Mouse (Mus musculus): ENCODE measurements around the gene Luzp2.

DNA sequence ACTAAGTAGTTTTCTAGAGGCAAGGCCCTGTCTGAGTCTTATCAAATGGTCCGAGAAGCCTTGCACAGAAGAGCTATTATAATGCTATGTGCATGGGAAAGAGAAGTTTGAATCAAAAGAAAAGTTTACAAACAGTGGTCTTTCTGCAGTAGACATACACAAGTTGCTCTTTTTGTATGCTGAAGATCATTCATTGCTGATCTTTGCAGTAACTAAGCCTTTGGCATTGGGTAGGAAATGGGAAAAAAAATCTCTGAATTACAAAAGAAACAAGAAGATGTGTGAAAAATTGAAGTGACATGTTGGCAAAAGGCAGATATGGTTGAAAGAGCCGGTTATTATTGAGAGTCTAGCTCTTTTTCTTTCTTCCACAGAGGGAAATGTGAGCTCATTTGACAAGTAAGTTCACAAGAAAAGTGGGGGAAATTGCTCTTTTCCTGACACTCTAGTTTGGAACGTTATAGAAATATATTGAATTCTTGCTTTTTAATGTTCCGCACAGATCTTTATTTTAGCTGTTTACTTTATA, 7.6 kb downstream of the Luzp2 start:
- TF ChIP-seq GATA1 (IDR thresholded peaks at IDR 0.05; ENCODE audit: borderline replicate concordance, low read length) (no peak), FLI1 (IDR thresholded peaks at IDR 0.05; ENCODE audit: low read length) (no peak)

All from megakaryocyte, embryonic 14.5 days (primary cell).